Mouse (Mus musculus) limb, embryonic 11.5 days (tissue): ENCODE data around the gene Adamtsl2. TPM values are rescaled to one million over a fixed set of nuclear protein-coding genes. Genes with fewer than 3 reads are reported as not detected.

Experiments used
- ATAC-seq: fragments of 200-750 bp; cut with Nextera tagmentation; 2 replicates; pipeline ENCODE4 v1.8.0; 2017; ENCODE audit warnings: low read depth; ENCODE audit not compliant: insufficient number of reproducible peaks, low FRiP score, low TSS enrichment
- DNase-seq: peaks from one replicate; pipeline ENCODE4 v3.0.0-alpha.2; 2015; ENCODE audit warnings: low spot score
- H3K27ac ChIP-seq: fragments of 300-500 bp; sonication (generic); replicated peaks from 2 replicates; pipeline ENCODE4 v1.5.1; 2014; ENCODE audit warnings: low read depth, mild to moderate bottlenecking, low read length
- H3K27me3 ChIP-seq: fragments of 300-500 bp; sonication (generic); 2 replicates; pipeline ENCODE4 v1.6.1; 2014; ENCODE audit warnings: mild to moderate bottlenecking, low read length, mixed read lengths; ENCODE audit not compliant: control insufficient read depth, insufficient read depth
- H3K36me3 ChIP-seq: fragments of 300-500 bp; sonication (generic); 2 replicates; pipeline ENCODE4 v1.6.1; 2014; ENCODE audit warnings: mild to moderate bottlenecking, low read length, moderate library complexity, mixed read lengths; ENCODE audit not compliant: control insufficient read depth, insufficient read depth
- H3K4me1 ChIP-seq: fragments of 300-500 bp; sonication (generic); 2 replicates; pipeline ENCODE4 v1.6.1; 2014; ENCODE audit warnings: low read length, mixed read lengths; ENCODE audit not compliant: control insufficient read depth, insufficient read depth
- H3K4me2 ChIP-seq: fragments of 300-500 bp; sonication (generic); 2 replicates; pipeline ENCODE4 v1.6.1; 2014; ENCODE audit warnings: low read depth, mild to moderate bottlenecking, moderate library complexity; ENCODE audit not compliant: severe bottlenecking
- H3K4me3 ChIP-seq: fragments of 300-500 bp; sonication (generic); 2 replicates; pipeline ENCODE4 v1.5.1; 2014; ENCODE audit warnings: low read depth, low read length
- H3K9ac ChIP-seq: fragments of 300-500 bp; sonication (generic); 2 replicates; pipeline ENCODE4 v1.6.1; 2014; ENCODE audit warnings: mild to moderate bottlenecking, low read length
- H3K9me3 ChIP-seq: fragments of 300-500 bp; sonication (generic); 2 replicates; pipeline ENCODE4 v1.6.1; 2016; ENCODE audit warnings: low read length; ENCODE audit not compliant: control insufficient read depth
- WGBS: fragments of 180-500 bp; shearing (Covaris S2); extraction: QIAGEN DNeasy Blood & Tissue Kit; methylation state at CpG from one replicate; pipeline ENCODE4 v1.1.7; 2014; 5-methylcytosine and 5-hydroxymethylcytosine counted together
- polyA plus RNA-seq: library from polyadenylated mRNA; unstranded; fragments of >200 nt; fragmentation: Nextera tagmentation; extraction: Ambion mirVana; gene quantifications from 2 replicates; pipeline ENCODE4 v1.2.1, GENCODE M21; 2014

Gene Adamtsl2
- polyA plus RNA-seq, 1 experiment from 2014 or later, result 10.2 TPM

- WGBS, result 36% methylated on average over 2 of the region's 2 CpGs
- no peaks in the 10 kb centered on the region for H3K36me3 ChIP-seq
- H3K27ac ChIP-seq, result no peak overlapping the region
- H3K9me3 ChIP-seq, result no peaks in the 10 kb centered on the region
- DNase-seq, result no peak
- H3K4me1 ChIP-seq, result peaks cover 14% of the 10 kb centered on the region
- no peak for ATAC-seq
- no peak overlapping the region for H3K4me3 ChIP-seq
- H3K4me2 ChIP-seq, result no peak overlapping the region
- H3K9ac ChIP-seq, result no peak overlapping the region
- no peaks in the 10 kb centered on the region for H3K27me3 ChIP-seq
Measured at GRCm38 (mm10) chr2:27067996-27068395, 11.2 kb upstream of the Adamtsl2 start.

DNA sequence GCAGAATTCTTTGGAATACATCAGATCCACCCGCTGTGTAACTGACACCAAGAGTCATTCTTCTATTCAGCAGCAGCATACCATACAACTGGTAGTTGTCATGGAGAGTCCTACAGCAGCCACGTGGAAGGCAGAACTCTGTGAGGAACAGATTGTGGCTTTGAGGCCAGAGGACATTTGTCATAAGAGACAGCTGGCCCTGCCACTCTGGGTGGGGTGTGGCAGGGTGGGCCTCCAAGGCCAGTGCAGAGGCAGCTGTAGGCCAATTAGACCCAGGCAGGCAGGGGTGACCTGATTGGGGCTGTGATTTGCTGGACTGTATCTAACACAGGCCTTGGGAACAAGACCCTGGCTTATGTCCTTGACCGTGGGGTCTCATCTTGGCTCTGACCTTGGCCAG, 9.5 kb upstream of the Adamtsl2 start:
- Histone ChIP-seq H3K4me2 (no peak overlapping the region), H3K36me3 (no peaks in the 10 kb centered on the region), H3K27ac (no peak overlapping the region), H3K4me3 (no peak overlapping the region), H3K9ac (no peak overlapping the region), H3K27me3 (no peaks in the 10 kb centered on the region), H3K9me3 (no peaks in the 10 kb centered on the region), H3K4me1 (peaks cover 21% of the 10 kb centered on the region)
- no peak for DNase-seq
- no peak for ATAC-seq
- WGBS, result 62% methylated on average over 3 of the region's 3 CpGs

DNA sequence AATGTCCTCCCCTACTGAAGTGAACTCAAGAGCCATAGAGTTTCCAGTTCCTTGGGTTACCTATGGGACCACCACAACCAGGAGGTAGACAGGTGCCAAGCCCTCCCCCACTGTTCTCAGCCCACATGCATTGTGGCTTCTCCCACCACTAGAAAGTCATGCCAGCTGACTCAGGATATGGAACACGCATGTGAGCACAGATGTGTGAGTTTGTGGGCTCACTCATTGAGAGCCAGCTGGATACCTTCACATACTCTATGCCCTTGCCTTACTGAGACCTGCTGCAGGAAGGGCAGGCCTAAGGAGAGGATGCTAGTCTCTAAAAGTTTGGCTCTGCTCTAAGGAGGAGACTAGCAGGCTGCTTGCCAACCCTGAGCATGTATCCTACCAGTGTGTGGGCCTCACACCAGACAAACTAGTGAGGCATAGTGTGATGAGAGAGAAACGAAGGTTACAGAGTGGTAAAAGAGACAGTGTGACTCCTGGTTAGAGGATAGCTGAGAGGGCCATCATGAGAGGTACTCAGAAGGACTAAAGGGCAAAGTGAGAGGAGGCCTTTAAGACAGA, 8.8 kb upstream of the Adamtsl2 start:
- DNase-seq (no peak), ATAC-seq (no peak)
- Histone ChIP-seq H3K36me3 (no peaks in the 10 kb centered on the region), H3K4me1 (peaks cover 21% of the 10 kb centered on the region), H3K9ac (no peak overlapping the region), H3K9me3 (no peaks in the 10 kb centered on the region), H3K4me3 (no peak overlapping the region), H3K27ac (no peak overlapping the region), H3K4me2 (no peak overlapping the region), H3K27me3 (no peaks in the 10 kb centered on the region)
- WGBS, result 80% methylated on average over 2 of the region's 2 CpGs

DNA sequence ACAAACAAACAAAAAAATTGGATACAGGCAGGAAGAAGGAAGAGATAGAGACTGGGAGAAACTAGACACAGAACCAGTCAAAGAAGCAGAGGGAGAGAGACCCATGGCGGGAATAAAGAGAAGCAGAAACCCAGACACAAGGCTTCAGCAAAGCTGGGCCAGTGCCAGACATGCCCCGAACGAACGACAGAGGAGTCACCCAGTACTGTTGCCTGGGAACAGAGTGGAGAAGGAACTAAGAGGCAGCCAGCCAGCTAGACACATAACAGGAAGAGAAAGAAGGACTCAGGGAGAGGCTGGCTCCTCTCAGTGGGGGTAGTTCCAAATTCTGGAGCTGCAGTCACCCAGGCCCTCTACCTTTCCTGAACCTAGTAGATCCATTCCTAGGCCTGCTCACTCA, 8.0 kb upstream of the Adamtsl2 start:
- no peak for DNase-seq
- WGBS, result 62% methylated on average over 4 of the region's 4 CpGs

DNA sequence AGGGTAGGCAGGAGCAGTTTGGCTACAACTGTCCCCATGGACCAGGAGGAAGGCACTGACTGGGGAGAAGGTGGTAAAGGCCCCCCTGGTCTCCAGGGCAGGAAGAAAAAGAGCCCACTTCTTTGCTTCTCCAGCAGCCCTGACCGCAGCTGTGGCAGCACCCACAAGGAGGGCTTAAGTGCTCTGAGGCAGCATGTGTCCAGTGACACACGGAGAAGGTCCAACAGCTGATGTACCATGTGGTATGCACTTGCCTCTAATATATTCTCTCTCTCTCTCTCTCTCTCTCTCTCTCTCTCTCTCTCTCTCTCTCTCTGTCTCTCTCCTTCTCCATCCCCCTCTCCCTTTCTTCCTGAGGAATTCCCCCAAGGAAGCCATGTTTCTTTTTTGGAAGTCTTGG, 7.2 kb upstream of the Adamtsl2 start, which contains the start of gene Mymk:
Gene Mymk (minus strand): TSS at position 202 of the 400 bp plus-strand sequence.
- H3K4me1 ChIP-seq, result peaks cover 28% of the 10 kb centered on the region
- no peaks in the 10 kb centered on the region for H3K27me3 ChIP-seq
- DNase-seq (no peak), ATAC-seq (no peak)
- H3K4me2 ChIP-seq, result no peak within 1 kb of the TSS
- H3K9ac ChIP-seq, result no peak within 1 kb of the TSS
- peak within 1 kb of the TSS; percentile 56 for H3K27ac ChIP-seq
- no peaks in the 10 kb centered on the region for H3K9me3 ChIP-seq
- 97% methylated on average over 2 of the region's 2 CpGs for WGBS
- H3K4me3 ChIP-seq, result no peak within 1 kb of the TSS
- no peaks in the 10 kb centered on the region for H3K36me3 ChIP-seq

More for the DNA sequence above, 8.0 kb upstream of the Adamtsl2 start:
- Histone ChIP-seq H3K27ac (0 out of 2 replicates have a peak overlapping the region, but pooled peaks have one; percentile 30), H3K4me2 (no peak overlapping the region), H3K4me1 (peaks cover 28% of the 10 kb centered on the region), H3K36me3 (no peaks in the 10 kb centered on the region), H3K9me3 (no peaks in the 10 kb centered on the region), H3K9ac (no peak overlapping the region), H3K4me3 (no peak overlapping the region), H3K27me3 (no peaks in the 10 kb centered on the region)
- no peak for ATAC-seq

DNA sequence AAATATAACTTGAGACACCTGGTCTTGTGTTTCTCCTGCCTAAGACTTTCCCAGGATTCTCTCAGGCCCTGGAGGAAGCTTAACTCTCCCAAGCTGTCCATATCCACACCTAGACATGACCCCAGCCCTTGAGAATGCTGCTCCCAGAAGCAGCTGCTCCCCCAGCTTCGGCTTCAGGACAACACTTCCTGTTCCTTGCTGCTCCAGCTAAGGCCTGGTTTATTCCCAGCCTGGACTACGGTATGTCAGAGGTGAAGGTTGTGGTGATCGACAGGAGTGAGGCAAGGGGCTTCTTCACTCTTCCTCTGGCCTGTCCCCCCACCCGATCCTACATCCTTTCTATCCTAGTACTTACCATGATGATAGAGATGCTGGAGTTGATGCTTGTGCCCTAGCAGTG, 5.8 kb upstream of the Adamtsl2 start:
- WGBS, result 77% methylated on average over 4 of the region's 4 CpGs
- no peak overlapping the region for H3K4me3 ChIP-seq
- H3K4me2 ChIP-seq, result no peak overlapping the region
- no peaks in the 10 kb centered on the region for H3K27me3 ChIP-seq
- H3K36me3 ChIP-seq, result no peaks in the 10 kb centered on the region
- peak overlapping the region; percentile 56 for H3K27ac ChIP-seq
- H3K9ac ChIP-seq, result no peak overlapping the region
- DNase-seq, result no peak
- H3K4me1 ChIP-seq, result peaks cover 36% of the 10 kb centered on the region
- ATAC-seq, result no peak
- H3K9me3 ChIP-seq, result no peaks in the 10 kb centered on the region

DNA sequence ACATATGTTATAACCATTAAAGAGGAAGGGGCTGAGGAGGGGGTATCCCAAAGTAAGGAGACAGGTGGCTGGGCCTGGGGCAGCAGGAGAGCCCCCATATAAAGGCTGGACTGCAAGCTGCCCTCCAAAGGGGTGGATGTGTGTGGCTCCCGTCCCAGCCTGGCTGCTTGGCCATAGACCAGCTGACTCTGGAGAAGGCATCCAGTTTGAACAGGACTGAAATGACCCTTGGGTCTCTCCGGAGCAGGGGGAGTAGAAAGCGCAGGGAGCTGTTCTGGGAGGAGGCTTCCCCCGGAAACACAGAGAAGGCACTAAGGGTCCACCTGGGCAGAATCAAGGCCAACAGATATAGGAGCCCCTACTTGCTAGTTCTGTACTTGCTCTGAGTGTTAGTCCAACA, 4.4 kb upstream of the Adamtsl2 start:
- Histone ChIP-seq H3K4me3 (no peak overlapping the region), H3K27ac (no peak overlapping the region; the same call in 1 of the 2 replicates), H3K4me2 (no peak overlapping the region), H3K9ac (no peak overlapping the region), H3K27me3 (no peaks in the 10 kb centered on the region), H3K9me3 (no peaks in the 10 kb centered on the region), H3K4me1 (peaks cover 50% of the 10 kb centered on the region), H3K36me3 (no peaks in the 10 kb centered on the region)
- ATAC-seq (no peak), DNase-seq (no peak)
- WGBS, result 78% methylated on average over 4 of the region's 4 CpGs

- H3K36me3 ChIP-seq, result no peaks in the 10 kb centered on the region
- H3K9me3 ChIP-seq, result no peaks in the 10 kb centered on the region
- H3K4me1 ChIP-seq, result peaks cover 56% of the 10 kb centered on the region
- H3K4me2 ChIP-seq, result no peak overlapping the region
- ATAC-seq, result no peak
- peak; percentile 67 for DNase-seq
- no peak overlapping the region for H3K4me3 ChIP-seq
- 57% methylated on average over 3 of the region's 3 CpGs for WGBS
- no peak overlapping the region for H3K9ac ChIP-seq
- no peak overlapping the region for H3K27ac ChIP-seq
- no peaks in the 10 kb centered on the region for H3K27me3 ChIP-seq
Measured at GRCm38 (mm10) chr2:27075485-27075884, 3.7 kb upstream of the Adamtsl2 start.
